In the genomic region with DNA sequence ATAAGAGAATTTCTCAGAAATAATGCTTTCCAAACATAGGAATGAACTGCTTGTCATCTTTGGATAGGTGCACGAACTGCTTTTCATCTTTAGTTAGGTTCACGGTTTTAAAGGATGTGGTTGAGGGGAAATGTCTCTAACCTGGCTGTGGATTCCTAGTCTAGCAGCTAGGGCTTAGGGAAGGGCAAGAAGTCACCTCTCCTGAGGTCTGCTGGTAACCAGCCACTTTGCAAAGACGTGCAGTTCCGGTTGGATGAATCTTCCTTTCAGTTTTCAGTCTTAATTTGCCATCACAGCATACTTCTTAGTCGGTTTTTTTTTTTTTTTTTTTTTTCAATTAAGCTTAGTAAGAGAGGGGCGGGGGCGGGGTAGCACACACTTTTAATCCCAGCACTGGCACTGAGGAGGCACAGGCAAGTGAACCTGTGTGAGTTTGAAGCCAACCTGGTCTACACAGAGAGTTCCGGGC, we compare ENCODE assay signal across 8 mouse cellular contexts. TPM values are rescaled to one million over a fixed set of nuclear protein-coding genes. Genes with fewer than 3 reads are reported as not detected.
DNase-seq lines count a peak whose midpoint lies in the region; ATAC-seq and TF ChIP-seq lines count a peak whose summit lies in the region.

No protein-coding gene starts in this region.

- WGBS in kidney, postnatal 0 days, result 46% methylated on average over 8 of the region's 8 CpGs
- WGBS in hindbrain, embryonic 16.5 days, result 45% methylated on average over 8 of the region's 8 CpGs
- 41% methylated on average over 8 of the region's 8 CpGs for WGBS in midbrain, embryonic 14.5 days

- no peak for TF ChIP-seq CTCF in kidney, postnatal 0 days (IDR thresholded peaks at IDR 0.05; ENCODE audit: low read depth)
- no peak for TF ChIP-seq CTCF in brain, embryonic 14.5 days (IDR thresholded peaks at IDR 0.05; ENCODE audit: borderline replicate concordance, extremely low read depth, insufficient read depth, insufficient read length)

- peak overlapping the region; percentile 57 for H3K4me2 ChIP-seq in kidney, postnatal 0 days (ENCODE audit: low read length)
- H3K4me2 ChIP-seq in hindbrain, embryonic 16.5 days (ENCODE audit: low read length), result peak overlapping the region; percentile 76
- peak overlapping the region; percentile 63 for H3K4me2 ChIP-seq in midbrain, embryonic 14.5 days (ENCODE audit: low read length)

- peak overlapping the region; percentile 19; the same call in 1 of the 2 replicates for H3K27ac ChIP-seq in kidney, postnatal 0 days
- peak overlapping the region; percentile 85 for H3K27ac ChIP-seq in hindbrain, embryonic 16.5 days (ENCODE audit: low read depth, low read length)
- H3K27ac ChIP-seq in midbrain, embryonic 14.5 days (replicated peaks; ENCODE audit: low read depth, low read length), result peak overlapping the region; percentile 88

- peak; percentile 64; the same call in 1 of the 2 replicates for ATAC-seq in kidney, postnatal 0 days (replicated peaks; ENCODE audit: low FRiP score, low read depth)
- ATAC-seq in hindbrain, embryonic 16.5 days, result peak; percentile 73
- peak; percentile 48; the same call in 1 of the 2 replicates for ATAC-seq in midbrain, embryonic 14.5 days (ENCODE audit: low FRiP score, low TSS enrichment)

- no peaks in the 10 kb centered on the region for H3K9me3 ChIP-seq in kidney, postnatal 0 days (replicated peaks; ENCODE audit: low read length)
- H3K9me3 ChIP-seq in hindbrain, embryonic 16.5 days (ENCODE audit: control insufficient read depth, low read length), result 0 out of 2 replicates have a peak, but pooled peaks cover 3% of the 10 kb centered on the region
- H3K9me3 ChIP-seq in midbrain, embryonic 14.5 days (ENCODE audit: control insufficient read depth, low read length), result no peaks in the 10 kb centered on the region

- DNase-seq in kidney, postnatal 0 days (ENCODE audit: low spot score), result no peak
- no peak for DNase-seq in kidney, adult 11 months
- peak; percentile 53 for DNase-seq in brain, embryonic 14.5 days (ENCODE audit: low read depth)
- no peak for DNase-seq in midbrain, embryonic 14.5 days
- DNase-seq in ovary, postnatal 10 days (ENCODE audit: low spot score), result no peak
- DNase-seq in cerebellum, adult 9-10 months, result no peak
- no peak for DNase-seq in layer of hippocampus, adult 9-10 months (ENCODE audit: low spot score)

- H3K27me3 ChIP-seq in kidney, postnatal 0 days (ENCODE audit: insufficient read depth, low read length), result no peaks in the 10 kb centered on the region
- no peaks in the 10 kb centered on the region for H3K27me3 ChIP-seq in hindbrain, embryonic 16.5 days (replicated peaks; ENCODE audit: control insufficient read depth, insufficient read depth, low read length)
- no peaks in the 10 kb centered on the region for H3K27me3 ChIP-seq in midbrain, embryonic 14.5 days (ENCODE audit: control insufficient read depth, insufficient read depth, low read length)

- H3K9ac ChIP-seq in kidney, postnatal 0 days (ENCODE audit: low read depth, low read length), result peak overlapping the region; percentile 74; the same call in 1 of the 2 replicates
- H3K9ac ChIP-seq in hindbrain, embryonic 16.5 days (ENCODE audit: low read depth, low read length), result peak overlapping the region; percentile 92
- peak overlapping the region; percentile 93 for H3K9ac ChIP-seq in midbrain, embryonic 14.5 days (replicated peaks; ENCODE audit: low read length)

- H3K4me1 ChIP-seq in kidney, postnatal 0 days (replicated peaks; ENCODE audit: insufficient read depth, low read length), result no peaks in the 10 kb centered on the region
- peaks cover 4% of the 10 kb centered on the region; the same call in 1 of the 2 replicates for H3K4me1 ChIP-seq in hindbrain, embryonic 16.5 days (ENCODE audit: control insufficient read depth, insufficient read depth, low read depth, low read length)
- peaks cover 6% of the 10 kb centered on the region; the same call in 1 of the 2 replicates for H3K4me1 ChIP-seq in midbrain, embryonic 14.5 days (ENCODE audit: control insufficient read depth, insufficient read depth, low read length)

- no peak for TF ChIP-seq POLR2A in brain, embryonic 14.5 days (IDR thresholded peaks at IDR 0.05; ENCODE audit: borderline replicate concordance, extremely low read depth, insufficient read depth, insufficient read length, poor library complexity, severe bottlenecking)

- H3K4me3 ChIP-seq in kidney, postnatal 0 days (replicated peaks; ENCODE audit: low read depth, low read length), result peak overlapping the region; percentile 64
- H3K4me3 ChIP-seq in hindbrain, embryonic 16.5 days (ENCODE audit: low read length), result peak overlapping the region; percentile 80
- H3K4me3 ChIP-seq in midbrain, embryonic 14.5 days (replicated peaks; ENCODE audit: low read depth, low read length), result peak overlapping the region; percentile 69

- no peaks in the 10 kb centered on the region for H3K36me3 ChIP-seq in kidney, postnatal 0 days (ENCODE audit: insufficient read depth, low read length)
- H3K36me3 ChIP-seq in hindbrain, embryonic 16.5 days (ENCODE audit: control insufficient read depth, insufficient read depth, low read length), result no peaks in the 10 kb centered on the region
- no peaks in the 10 kb centered on the region for H3K36me3 ChIP-seq in midbrain, embryonic 14.5 days (ENCODE audit: control insufficient read depth, insufficient read depth, low read length)

RNA-seq across cellular contexts. Expression of gene Plekhm3, which starts 0.4 kb away (rescaled TPM):
- polyA plus RNA-seq in kidney, postnatal 0 days (2015; fragmentation: Nextera tagmentation; extraction: Ambion mirVana), result 3.5 and 4.0 TPM in 2 replicates
- 5.3 and 7.4 TPM in 2 replicates for polyA plus RNA-seq in brain, embryonic 14.5 days (2012; rRNA removed)
- polyA plus RNA-seq in hindbrain, embryonic 16.5 days (2015; fragmentation: Nextera tagmentation; extraction: Ambion mirVana), result 8.7 and 9.4 TPM in 2 replicates
- 11.7 and 12.3 TPM in 2 replicates for polyA plus RNA-seq in midbrain, embryonic 14.5 days (2014; fragmentation: Nextera tagmentation; extraction: Ambion mirVana)

Comparison
In these comparisons a context has a peak if more than half of its experiments do, and no peak if none do; other contexts are left out.
1. H3K27ac ChIP-seq: peak in every context shown above with its lines; median percentile 88 in midbrain, embryonic 14.5 days; 85 in hindbrain, embryonic 16.5 days; 19 in kidney, postnatal 0 days.